Mouse (Mus musculus): ENCODE data around the gene Myd88. TPM values are rescaled to one million over a fixed set of nuclear protein-coding genes. Genes with fewer than 3 reads are reported as not detected.

Myd88 gene
- total and polyA plus RNA-seq, 2 experiments from 2014 or later: 5.3 to 5.8 TPM

- WGBS: under 1% methylated on average over 70 of the region's 76 CpGs
- peak within 1 kb of the TSS; percentile 75 for H3K4me2 ChIP-seq (ENCODE audit: low read depth)
- ATAC-seq (peak; percentile 98), DNase-seq (peak; percentile 99)
- H3K4me3 ChIP-seq (ENCODE audit: low read depth, low read length): peak within 1 kb of the TSS; percentile 70
- no peaks in the 10 kb centered on the region for H3K36me3 ChIP-seq (ENCODE audit: insufficient read depth)
- TF ChIP-seq CTCF (IDR thresholded peaks at IDR 0.05; ENCODE audit: low read depth): peak; percentile 66
- peak within 1 kb of the TSS; percentile 84 for H3K9ac ChIP-seq
- H3K9me3 ChIP-seq (ENCODE audit: low read length): no peaks in the 10 kb centered on the region
- H3K27ac ChIP-seq (ENCODE audit: low read depth, low read length): peak within 1 kb of the TSS; percentile 94
- no peaks in the 10 kb centered on the region for H3K27me3 ChIP-seq (ENCODE audit: insufficient read depth, low read length)
- peaks cover 4% of the 10 kb centered on the region; the same call in 1 of the 2 replicates for H3K4me1 ChIP-seq (ENCODE audit: insufficient read depth)
Measured at GRCm38 (mm10) chr9:119322289-119323259, 18.6 kb downstream of the Myd88 start, which contains the start of gene Oxsr1. Gene Oxsr1 (minus strand): TSS chr9:119322427.

DNA sequence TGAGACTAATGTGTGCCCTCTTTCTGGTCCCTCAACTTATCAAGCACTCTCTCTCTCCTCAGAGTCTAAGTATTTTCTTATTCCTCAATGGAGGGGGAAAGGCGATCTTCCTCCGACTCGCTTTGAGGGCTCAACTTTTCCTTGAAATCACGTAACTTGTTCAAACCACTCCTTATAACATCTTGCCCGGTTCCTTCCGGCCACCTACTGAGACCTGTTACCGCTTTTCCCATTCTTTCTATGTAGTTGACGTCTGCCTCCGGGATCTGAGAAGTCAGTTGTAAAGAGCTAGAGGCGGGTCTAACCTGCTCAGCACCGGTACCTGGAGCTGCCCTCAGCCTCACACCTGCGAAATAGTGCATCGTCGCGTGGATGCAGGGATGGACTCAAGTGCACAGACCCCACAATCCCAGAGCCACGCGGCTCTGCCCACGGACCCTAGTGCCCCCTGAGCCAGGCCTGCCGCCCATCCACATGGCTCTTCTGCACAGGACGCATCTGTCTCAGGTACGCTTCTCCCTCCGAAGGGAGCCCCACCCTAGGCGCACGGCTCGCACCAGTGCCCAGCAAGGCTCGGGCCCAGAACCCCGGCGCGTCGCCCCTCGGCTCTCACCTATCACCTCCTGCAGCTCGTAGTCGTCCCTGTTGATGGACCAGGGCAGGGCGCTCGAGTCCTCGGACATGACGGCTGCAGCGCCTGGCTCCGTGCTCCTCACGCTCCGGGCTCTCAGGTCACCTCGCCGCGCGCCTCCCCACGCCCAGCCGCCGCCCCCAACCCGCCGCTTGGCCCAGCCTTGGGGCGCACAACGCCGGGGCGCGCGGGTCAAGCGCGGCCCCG is 19.6 kb downstream of the Myd88 start:
- no peak; the same call in none of the 2 replicates for ATAC-seq
- Histone ChIP-seq H3K9me3 (ENCODE audit: low read length) (no peaks in the 10 kb centered on the region), H3K4me2 (ENCODE audit: low read depth) (peak overlapping the region; percentile 75), H3K4me1 (ENCODE audit: insufficient read depth) (peaks cover 4% of the 10 kb centered on the region; the same call in 1 of the 2 replicates), H3K27me3 (ENCODE audit: insufficient read depth, low read length) (no peaks in the 10 kb centered on the region), H3K36me3 (ENCODE audit: insufficient read depth) (no peaks in the 10 kb centered on the region), H3K4me3 (ENCODE audit: low read depth, low read length) (peak overlapping the region; percentile 70), H3K9ac (peak overlapping the region; percentile 84), H3K27ac (ENCODE audit: low read depth, low read length) (peak overlapping the region; percentile 94)
- no peak for TF ChIP-seq CTCF (IDR thresholded peaks at IDR 0.05; ENCODE audit: low read depth)
- 2% methylated on average over 51 of the region's 59 CpGs for WGBS
- DNase-seq: peak; percentile 18

DNA sequence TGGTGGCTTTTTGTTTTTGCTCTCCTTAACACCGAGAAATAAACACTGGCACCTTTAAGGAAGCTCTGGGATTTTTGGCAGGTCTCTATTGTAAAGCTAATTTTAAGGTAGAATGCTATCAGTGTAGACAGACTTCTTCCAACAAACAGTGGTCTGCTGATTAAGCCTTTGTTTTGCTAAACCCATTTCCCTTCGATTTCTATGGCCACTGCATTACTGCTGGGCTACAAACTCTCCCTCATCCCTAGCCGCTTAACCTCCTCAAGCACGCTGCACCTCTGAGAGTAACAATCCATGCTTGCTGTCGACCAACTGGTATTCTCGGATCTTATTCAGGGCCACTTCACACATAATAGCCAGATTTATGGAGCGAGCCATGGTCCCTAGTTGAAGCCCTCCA is 20.3 kb downstream of the Myd88 start:
- peak overlapping the region; percentile 75 for H3K4me2 ChIP-seq (ENCODE audit: low read depth)
- H3K27me3 ChIP-seq (ENCODE audit: insufficient read depth, low read length): no peaks in the 10 kb centered on the region
- no peak for TF ChIP-seq CTCF (IDR thresholded peaks at IDR 0.05; ENCODE audit: low read depth)
- DNase-seq: no peak
- peak overlapping the region; percentile 84; the same call in 1 of the 2 replicates for H3K9ac ChIP-seq
- peak overlapping the region; percentile 70 for H3K4me3 ChIP-seq (ENCODE audit: low read depth, low read length)
- 6% methylated on average over 7 of the region's 7 CpGs for whole genome bisulfite sequencing
- H3K27ac ChIP-seq (ENCODE audit: low read depth, low read length): no peak overlapping the region
- no peak for ATAC-seq
- H3K36me3 ChIP-seq (ENCODE audit: insufficient read depth): no peaks in the 10 kb centered on the region
- H3K4me1 ChIP-seq (ENCODE audit: insufficient read depth): peaks cover 4% of the 10 kb centered on the region; the same call in 1 of the 2 replicates
- H3K9me3 ChIP-seq (ENCODE audit: low read length): no peaks in the 10 kb centered on the region

GRCm38 (mm10) chr9:119320446-119320845 is 20.8 kb downstream of the Myd88 start:
- no peak overlapping the region for H3K9ac ChIP-seq
- no peak for ATAC-seq
- no peak overlapping the region for H3K4me3 ChIP-seq (ENCODE audit: low read depth, low read length)
- WGBS: 86% methylated on average over 7 of the region's 7 CpGs
- no peak for DNase-seq
- no peak overlapping the region for H3K27ac ChIP-seq (ENCODE audit: low read depth, low read length)
- peak overlapping the region; percentile 75 for H3K4me2 ChIP-seq (ENCODE audit: low read depth)
- TF ChIP-seq CTCF (IDR thresholded peaks at IDR 0.05; ENCODE audit: low read depth): no peak
- no peaks in the 10 kb centered on the region for H3K36me3 ChIP-seq (ENCODE audit: insufficient read depth)
- H3K4me1 ChIP-seq (ENCODE audit: insufficient read depth): peaks cover 4% of the 10 kb centered on the region; the same call in 1 of the 2 replicates
- no peaks in the 10 kb centered on the region for H3K9me3 ChIP-seq (ENCODE audit: low read length)
- no peaks in the 10 kb centered on the region for H3K27me3 ChIP-seq (ENCODE audit: insufficient read depth, low read length)

GRCm38 (mm10) chr9:119318891-119319290 is 22.3 kb downstream of the Myd88 start:
- Histone ChIP-seq H3K27ac (ENCODE audit: low read depth, low read length) (no peak overlapping the region), H3K9me3 (ENCODE audit: low read length) (no peaks in the 10 kb centered on the region), H3K9ac (no peak overlapping the region), H3K36me3 (ENCODE audit: insufficient read depth) (no peaks in the 10 kb centered on the region), H3K4me2 (ENCODE audit: low read depth) (no peak overlapping the region), H3K4me3 (ENCODE audit: low read depth, low read length) (no peak overlapping the region), H3K27me3 (ENCODE audit: insufficient read depth, low read length) (no peaks in the 10 kb centered on the region), H3K4me1 (ENCODE audit: insufficient read depth) (peaks cover 4% of the 10 kb centered on the region; the same call in 1 of the 2 replicates)
- WGBS: 95% methylated on average over 1 of the region's 1 CpGs
- TF ChIP-seq CTCF (IDR thresholded peaks at IDR 0.05; ENCODE audit: low read depth): no peak
- ATAC-seq (no peak), DNase-seq (no peak)

GRCm38 (mm10) chr9:119313096-119313495 is 28.1 kb downstream of the Myd88 start:
- no peak for ATAC-seq
- Histone ChIP-seq H3K9me3 (ENCODE audit: low read length) (no peaks in the 10 kb centered on the region), H3K36me3 (ENCODE audit: insufficient read depth) (no peaks in the 10 kb centered on the region), H3K4me3 (ENCODE audit: low read depth, low read length) (no peak overlapping the region), H3K27ac (ENCODE audit: low read depth, low read length) (no peak overlapping the region), H3K4me2 (ENCODE audit: low read depth) (no peak overlapping the region), H3K9ac (no peak overlapping the region), H3K27me3 (ENCODE audit: insufficient read depth, low read length) (no peaks in the 10 kb centered on the region), H3K4me1 (ENCODE audit: insufficient read depth) (no peaks in the 10 kb centered on the region)
- no peak for TF ChIP-seq CTCF (IDR thresholded peaks at IDR 0.05; ENCODE audit: low read depth)
- 80% methylated on average over 10 of the region's 10 CpGs for WGBS
- DNase-seq: no peak
